Mouse (Mus musculus): ENCODE results near the gene Nkiras2.

- TF ChIP-seq CTCF (IDR thresholded peaks at IDR 0.05) (no peak), EP300 (IDR thresholded peaks at IDR 0.05) (no peak)
Measured at GRCm38 (mm10) chr11:100608796-100609195, 10.2 kb upstream of the Nkiras2 start.

All from lung, postnatal 0 days (tissue).